Mouse (Mus musculus) lung, postnatal 25 days (tissue): Measurements from ENCODE around the gene St6galnac5.
A peak's percentile ranks its signal among the peaks of the same experiment; 100 is the strongest.

ENCODE experiments used
- DNase-seq: peaks from one replicate; pipeline ENCODE4 v3.0.0; 2022; ENCODE audit warnings: low spot score

St6galnac5 gene

GRCm38 (mm10) chr3:152950299-152950698 lies 31.7 kb downstream of the St6galnac5 start:
- no peak for DNase-seq

- DNase-seq, result no peak
Measured at GRCm38 (mm10) chr3:152949233-152949777, 32.7 kb downstream of the St6galnac5 start.

- DNase-seq, result no peak
Measured at GRCm38 (mm10) chr3:152948556-152948955, 33.5 kb downstream of the St6galnac5 start.

- no peak for DNase-seq
Measured at GRCm38 (mm10) chr3:152947031-152947640, 34.9 kb downstream of the St6galnac5 start.

- DNase-seq, result peak; percentile 8
Measured at GRCm38 (mm10) chr3:152944766-152945165, 37.3 kb downstream of the St6galnac5 start.

GRCm38 (mm10) chr3:152942985-152943384 lies 39.1 kb downstream of the St6galnac5 start:
- peak; percentile 18 for DNase-seq

- DNase-seq, result no peak
Measured at GRCm38 (mm10) chr3:152941671-152942070, 40.4 kb downstream of the St6galnac5 start.

- no peak for DNase-seq
Measured at GRCm38 (mm10) chr3:152936313-152936712, 45.7 kb downstream of the St6galnac5 start.

GRCm38 (mm10) chr3:152933737-152934136 lies 48.3 kb downstream of the St6galnac5 start:
- no peak for DNase-seq

- no peak for DNase-seq
Measured at GRCm38 (mm10) chr3:152932544-152932943, 49.5 kb downstream of the St6galnac5 start.

GRCm38 (mm10) chr3:152932096-152932495 lies 50.0 kb downstream of the St6galnac5 start:
- no peak for DNase-seq

GRCm38 (mm10) chr3:152931354-152931753 lies 50.7 kb downstream of the St6galnac5 start:
- DNase-seq, result no peak

GRCm38 (mm10) chr3:152929788-152930281 lies 52.2 kb downstream of the St6galnac5 start:
- peak; percentile 29 for DNase-seq

- DNase-seq, result no peak
Measured at GRCm38 (mm10) chr3:152929256-152929787, 52.7 kb downstream of the St6galnac5 start.

- DNase-seq, result peak; percentile 21
Measured at GRCm38 (mm10) chr3:152928287-152928975, 53.6 kb downstream of the St6galnac5 start.

GRCm38 (mm10) chr3:152926166-152926565 lies 55.9 kb downstream of the St6galnac5 start:
- no peak for DNase-seq

- DNase-seq, result no peak
Measured at GRCm38 (mm10) chr3:152925364-152925763, 56.7 kb downstream of the St6galnac5 start.

- no peak for DNase-seq
Measured at GRCm38 (mm10) chr3:152923530-152923929, 58.5 kb downstream of the St6galnac5 start.

- no peak for DNase-seq
Measured at GRCm38 (mm10) chr3:152920365-152920764, 61.7 kb downstream of the St6galnac5 start.

GRCm38 (mm10) chr3:152919101-152919500 lies 62.9 kb downstream of the St6galnac5 start:
- no peak for DNase-seq

- no peak for DNase-seq
Measured at GRCm38 (mm10) chr3:152917579-152917978, 64.5 kb downstream of the St6galnac5 start.

GRCm38 (mm10) chr3:152914376-152914775 lies 67.7 kb downstream of the St6galnac5 start:
- DNase-seq, result no peak

GRCm38 (mm10) chr3:152913625-152914024 lies 68.4 kb downstream of the St6galnac5 start:
- DNase-seq, result no peak
